Mouse (Mus musculus) CH12.LX (cell line): ENCODE measurements at regions not wholly inside any gene's neighbourhood (a gene's known extent, or its start where the extent isn't known, plus 50 kb on each side); places are given as distances from the start of the nearest gene placed in this dataset.

Source experiments
- DNase-seq: peaks from one replicate; pipeline ENCODE4 v3.0.0-alpha.2; 2013; ENCODE audit errors: extremely low read depth
- H3K27ac ChIP-seq: 2 replicates; pipeline ENCODE4 v1.5.1; 2012; ENCODE audit warnings: low read depth, mild to moderate bottlenecking, control low read depth, moderate library complexity; ENCODE audit not compliant: insufficient read depth
- H3K27me3 ChIP-seq: replicated peaks from 2 replicates; pipeline ENCODE3; 2012; ENCODE audit warnings: inconsistent platforms
- H3K36me3 ChIP-seq, 2 experiments: replicated peaks in 1 of 2; 2 replicates each; pipeline versions ENCODE3 to v1.6.1; 2012; ENCODE audit warnings: inconsistent platforms in 1 of 2, low read length in 1 of 2, mild to moderate bottlenecking in 1 of 2, mixed read lengths in 1 of 2, moderate library complexity in 1 of 2; ENCODE audit not compliant: control insufficient read depth in 1 of 2, insufficient read depth in 1 of 2
- H3K4me1 ChIP-seq, 2 experiments: 2 replicates each; pipeline ENCODE4 v1.6.1; 2012; ENCODE audit warnings: inconsistent platforms in 1 of 2, moderate library complexity in 1 of 2; ENCODE audit not compliant: insufficient read depth in 2 of 2, control insufficient read depth in 1 of 2
- H3K4me2 ChIP-seq: 2 replicates; pipeline ENCODE4 v1.6.1; 2012; ENCODE audit warnings: low read depth, mild to moderate bottlenecking, control low read depth; ENCODE audit not compliant: poor library complexity, insufficient read depth, severe bottlenecking
- H3K4me3 ChIP-seq, 3 experiments: fragments of 150-350 bp in 1 of 3; sonication (generic) in 1 of 3; replicated peaks in 1 of 3; 2 replicates each; pipeline versions ENCODE3 to v1.5.1; 2011 to 2012; ENCODE audit warnings: low read depth in 2 of 3, low read length in 2 of 3, mild to moderate bottlenecking in 2 of 3, moderate library complexity in 2 of 3, control low read depth in 1 of 3, improper control_type of control experiment in 1 of 3, inconsistent platforms in 1 of 3, mixed read lengths in 1 of 3; ENCODE audit not compliant: poor library complexity in 1 of 3
- H3K79me2 ChIP-seq: replicated peaks from 2 replicates; pipeline ENCODE4 v1.6.1; 2012; ENCODE audit warnings: mild to moderate bottlenecking, moderate library complexity; ENCODE audit not compliant: control insufficient read depth, poor library complexity, insufficient read depth, severe bottlenecking; ENCODE audit errors: extremely low read depth
- H3K9ac ChIP-seq: 2 replicates; pipeline ENCODE4 v1.6.1; 2012; ENCODE audit warnings: low read depth, mild to moderate bottlenecking, control low read depth, moderate library complexity; ENCODE audit not compliant: insufficient read depth
- H3K9me3 ChIP-seq: replicated peaks from 2 replicates; pipeline ENCODE3; 2012; ENCODE audit warnings: low read length, inconsistent platforms, mixed read lengths
- BHLHE40 ChIP-seq: IDR thresholded peaks from 2 replicates; pipeline ENCODE4 v1.6.1; 2011; ENCODE audit warnings: mild to moderate bottlenecking, low read depth, low read length, improper control_type of control experiment
- CHD1 ChIP-seq: IDR thresholded peaks from 2 replicates; pipeline ENCODE4 v1.6.1; 2012; ENCODE audit warnings: low read depth, low read length, improper control_type of control experiment, inconsistent platforms
- CTCF ChIP-seq, 2 experiments: IDR thresholded peaks in 1 of 2; conservative IDR thresholded peaks in 1 of 2; 2 replicates each; pipeline ENCODE4 v1.5.1; 2011 to 2012; ENCODE audit warnings: low read depth in 2 of 2, low read length in 2 of 2, improper control_type of control experiment in 1 of 2, inconsistent platforms in 1 of 2, mild to moderate bottlenecking in 1 of 2, moderate library complexity in 1 of 2
- E2F4 ChIP-seq: IDR thresholded peaks from 2 replicates; pipeline ENCODE4 v1.6.1; 2011; ENCODE audit warnings: low read depth, low read length, improper control_type of control experiment; ENCODE audit not compliant: insufficient replicate concordance
- ELF1 ChIP-seq: IDR thresholded peaks from 2 replicates; pipeline ENCODE4 v1.6.1; 2014; ENCODE audit warnings: low read depth, mild to moderate bottlenecking, inconsistent platforms, low read length, improper control_type of control experiment
- EP300 ChIP-seq: IDR thresholded peaks from 2 replicates; pipeline ENCODE4 v1.6.1; 2011; ENCODE audit warnings: low read length, improper control_type of control experiment
- GABPA ChIP-seq: IDR thresholded peaks from 2 replicates; pipeline ENCODE4 v1.6.1; 2012; ENCODE audit warnings: low read depth, low read length, improper control_type of control experiment, inconsistent platforms; ENCODE audit not compliant: insufficient replicate concordance
- IRF4 ChIP-seq: IDR thresholded peaks from 2 replicates; pipeline ENCODE4 v1.6.1; 2014; ENCODE audit warnings: low read depth, mild to moderate bottlenecking, inconsistent platforms, low read length, improper control_type of control experiment
- JUND ChIP-seq: conservative IDR thresholded peaks from 2 replicates; pipeline ENCODE4 v1.6.1; 2011; ENCODE audit warnings: low read depth, low read length, improper control_type of control experiment
- KAT2A ChIP-seq: IDR thresholded peaks from 2 replicates; pipeline ENCODE4 v1.6.1; 2012; ENCODE audit warnings: low read length, improper control_type of control experiment, inconsistent platforms; ENCODE audit not compliant: insufficient replicate concordance
- MAFK ChIP-seq: IDR thresholded peaks from 2 replicates; pipeline ENCODE4 v1.6.1; 2011; ENCODE audit warnings: low read length, improper control_type of control experiment; ENCODE audit not compliant: insufficient replicate concordance
- MAZ ChIP-seq: IDR thresholded peaks from 2 replicates; pipeline ENCODE4 v1.6.1; 2012; ENCODE audit warnings: low read depth, mild to moderate bottlenecking, inconsistent platforms, low read length, improper control_type of control experiment, moderate library complexity
- MEF2A ChIP-seq: IDR thresholded peaks from 2 replicates; pipeline ENCODE4 v1.6.1; 2014; ENCODE audit warnings: low read depth, mild to moderate bottlenecking, inconsistent platforms, low read length, improper control_type of control experiment, borderline replicate concordance
- MXI1 ChIP-seq: IDR thresholded peaks from 2 replicates; pipeline ENCODE4 v1.6.1; 2011; ENCODE audit warnings: mild to moderate bottlenecking, low read depth, low read length, improper control_type of control experiment
- PAX5 ChIP-seq: IDR thresholded peaks from 2 replicates; pipeline ENCODE4 v1.6.1; 2012; ENCODE audit warnings: low read length, inconsistent platforms, mixed read lengths
- POLR2AphosphoS2 ChIP-seq: IDR thresholded peaks from 2 replicates; pipeline ENCODE4 v1.6.1; 2011; ENCODE audit warnings: low read depth, low read length, improper control_type of control experiment
- RAD21 ChIP-seq: IDR thresholded peaks from 2 replicates; pipeline ENCODE4 v1.6.1; 2011; ENCODE audit warnings: low read depth, mild to moderate bottlenecking, low read length, improper control_type of control experiment, moderate library complexity
- RCOR1 ChIP-seq: conservative IDR thresholded peaks from 2 replicates; pipeline ENCODE4 v1.6.1; 2012; ENCODE audit warnings: low read depth, mild to moderate bottlenecking, inconsistent platforms, low read length, improper control_type of control experiment
- SIN3A ChIP-seq: IDR thresholded peaks from 2 replicates; pipeline ENCODE4 v1.6.1; 2012; ENCODE audit warnings: low read length, improper control_type of control experiment, inconsistent platforms
- TBP ChIP-seq: conservative IDR thresholded peaks from 2 replicates; pipeline ENCODE4 v1.6.1; 2011; ENCODE audit warnings: low read depth, low read length, improper control_type of control experiment
- TCF12 ChIP-seq: IDR thresholded peaks from 2 replicates; pipeline ENCODE4 v1.6.1; 2014; ENCODE audit warnings: low read depth, mild to moderate bottlenecking, inconsistent platforms, low read length, improper control_type of control experiment
- UBTF ChIP-seq: IDR thresholded peaks from 2 replicates; pipeline ENCODE4 v1.6.1; 2012; ENCODE audit warnings: low read depth, mild to moderate bottlenecking, inconsistent platforms, low read length, improper control_type of control experiment, moderate library complexity
- USF1 ChIP-seq: IDR thresholded peaks from 2 replicates; pipeline ENCODE4 v1.6.1; 2014; ENCODE audit warnings: low read depth, mild to moderate bottlenecking, inconsistent platforms, low read length, improper control_type of control experiment
- USF2 ChIP-seq: conservative IDR thresholded peaks from 2 replicates; pipeline ENCODE4 v1.6.1; 2011; ENCODE audit warnings: low read depth, low read length, improper control_type of control experiment
- ZNF384 ChIP-seq: IDR thresholded peaks from 2 replicates; pipeline ENCODE4 v1.6.1; 2012; ENCODE audit warnings: low read depth, low read length, improper control_type of control experiment, inconsistent platforms
- dilution Hi-C: fragments of 300-500 bp; cut with MboI; formaldehyde crosslinking; loops from 2 replicates; pipeline ENCODE4 v1.14.3; 2020; ENCODE audit warnings: low sequenced_read_pairs; ENCODE audit not compliant: extremely low pct_unique_long_range_greater_than_20kb, extremely low pct_ligation_motif_present
- in situ Hi-C: fragments of 300-500 bp; cut with MboI; formaldehyde crosslinking; loops from 3 replicates; pipeline ENCODE4 v1.14.3; 2019; ENCODE audit warnings: low sequenced_read_pairs, low pct_ligation_motif_present, low pct_unique_long_range_greater_than_20kb, mixed read lengths

DNA sequence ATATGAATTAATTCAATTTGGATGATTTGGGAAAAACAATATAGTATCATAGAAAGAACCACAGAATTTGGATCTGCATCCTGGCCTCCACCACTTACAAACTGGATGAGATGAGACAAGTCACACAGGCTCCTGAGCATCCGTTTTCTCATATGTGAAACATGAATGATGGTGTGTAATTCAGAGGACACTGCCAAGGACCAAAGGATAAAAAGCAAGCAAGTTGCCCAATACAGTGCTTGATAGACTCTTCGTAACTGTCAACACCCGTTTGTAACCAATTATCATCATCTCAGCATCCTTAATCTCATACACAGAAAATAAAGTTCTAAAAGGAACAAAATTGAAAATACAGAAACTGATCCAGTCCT is 305.8 kb downstream of the Fam49a start:
- DNase-seq: no peak
- in situ Hi-C loops (no loop called here), dilution Hi-C loops (no loop called here)
- H3K4me2 ChIP-seq: no peak overlapping the region
- H3K9ac ChIP-seq: no peak overlapping the region
- H3K4me3 ChIP-seq: no peak overlapping the region
- H3K79me2 ChIP-seq: no peaks in the 10 kb centered on the region
- H3K27me3 ChIP-seq: no peaks in the 10 kb centered on the region
- H3K4me1 ChIP-seq: peaks cover 0 to 4% of the 10 kb centered on the region in 2 experiments; a peak in 1 of 4 replicates
- H3K36me3 ChIP-seq: no peaks in the 10 kb centered on the region
- no peak overlapping the region for H3K27ac ChIP-seq
- TF ChIP-seq MAZ (no peak), TCF12 (no peak), MEF2A (no peak), ZNF384 (no peak), UBTF (no peak), JUND (no peak), TBP (no peak), BHLHE40 (no peak), MAFK (no peak)
- H3K9me3 ChIP-seq: no peaks in the 10 kb centered on the region

GRCm38 (mm10) chr12:12567058-12567733 is 305.3 kb downstream of the Fam49a start:
- H3K27me3 ChIP-seq: no peaks in the 10 kb centered on the region
- no peaks in the 10 kb centered on the region for H3K79me2 ChIP-seq
- H3K9ac ChIP-seq: no peak overlapping the region
- H3K27ac ChIP-seq: no peak overlapping the region
- H3K36me3 ChIP-seq: no peaks in the 10 kb centered on the region
- H3K4me3 ChIP-seq: no peak overlapping the region
- DNase-seq: no peak
- peaks cover 0 to 4% of the 10 kb centered on the region in 2 experiments; a peak in 1 of 4 replicates for H3K4me1 ChIP-seq
- no peaks in the 10 kb centered on the region for H3K9me3 ChIP-seq
- TF ChIP-seq CTCF (conservative IDR thresholded peaks at IDR 0.05 in 1 of 2, IDR thresholded peaks at IDR 0.05 in 1 of 2; ENCODE audit: low read depth in 2 of 2, low read length in 2 of 2) (no peak), POLR2AphosphoS2 (no peak), USF1 (no peak), PAX5 (no peak), TCF12 (no peak), ZNF384 (no peak), CHD1 (no peak), MAFK (no peak), KAT2A (no peak), MEF2A (no peak)
- dilution Hi-C loops (no loop called here), in situ Hi-C loops (no loop called here)
- no peak overlapping the region for H3K4me2 ChIP-seq

DNA sequence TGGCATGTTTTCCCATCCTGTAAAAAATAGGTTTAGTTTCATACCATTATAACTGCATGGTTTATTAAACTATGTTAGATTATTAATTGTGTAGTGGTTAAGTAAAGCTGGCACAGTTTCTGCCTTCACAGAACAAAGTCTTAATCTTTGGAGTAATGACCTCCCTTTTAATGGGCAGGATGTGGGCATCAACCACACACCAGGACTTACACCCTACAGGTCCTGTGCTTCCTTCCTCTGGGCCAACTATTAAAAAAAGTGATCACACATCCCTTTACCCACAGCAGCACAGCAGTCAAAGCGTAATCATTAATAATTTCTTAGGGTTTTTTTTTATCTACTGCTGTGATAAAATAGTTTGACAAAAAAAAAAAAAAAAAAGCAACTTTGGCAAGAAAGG is 300.3 kb downstream of the Fam49a start:
- Histone ChIP-seq H3K4me3 (no peak overlapping the region), H3K27me3 (no peaks in the 10 kb centered on the region), H3K9me3 (no peaks in the 10 kb centered on the region), H3K4me1 (no peaks in the 10 kb centered on the region), H3K36me3 (no peaks in the 10 kb centered on the region), H3K9ac (no peak overlapping the region), H3K79me2 (no peaks in the 10 kb centered on the region), H3K4me2 (no peak overlapping the region), H3K27ac (no peak overlapping the region)
- DNase-seq: no peak
- in situ Hi-C loops: no loop called here
- dilution Hi-C loops: no loop called here
- TF ChIP-seq GABPA (no peak), BHLHE40 (no peak), ELF1 (no peak), E2F4 (no peak), POLR2AphosphoS2 (no peak), EP300 (no peak), TCF12 (no peak), KAT2A (no peak), RCOR1 (no peak), IRF4 (no peak), SIN3A (no peak), MXI1 (no peak), RAD21 (no peak), USF2 (no peak)
